Mouse (Mus musculus) heart, postnatal 0 days (tissue): ENCODE measurements around the gene Fut1.
A peak's percentile ranks its signal among the peaks of the same experiment; 100 is the strongest.

Experiments
- CTCF ChIP-seq: IDR thresholded peaks from 2 replicates; pipeline ENCODE4 v1.5.1; 2016; ENCODE audit warnings: antibody characterized with exemption, control low read depth, low read depth
- EP300 ChIP-seq: IDR thresholded peaks from 2 replicates; pipeline ENCODE4 v1.6.1; 2016; ENCODE audit warnings: antibody characterized with exemption, low read depth

DNA sequence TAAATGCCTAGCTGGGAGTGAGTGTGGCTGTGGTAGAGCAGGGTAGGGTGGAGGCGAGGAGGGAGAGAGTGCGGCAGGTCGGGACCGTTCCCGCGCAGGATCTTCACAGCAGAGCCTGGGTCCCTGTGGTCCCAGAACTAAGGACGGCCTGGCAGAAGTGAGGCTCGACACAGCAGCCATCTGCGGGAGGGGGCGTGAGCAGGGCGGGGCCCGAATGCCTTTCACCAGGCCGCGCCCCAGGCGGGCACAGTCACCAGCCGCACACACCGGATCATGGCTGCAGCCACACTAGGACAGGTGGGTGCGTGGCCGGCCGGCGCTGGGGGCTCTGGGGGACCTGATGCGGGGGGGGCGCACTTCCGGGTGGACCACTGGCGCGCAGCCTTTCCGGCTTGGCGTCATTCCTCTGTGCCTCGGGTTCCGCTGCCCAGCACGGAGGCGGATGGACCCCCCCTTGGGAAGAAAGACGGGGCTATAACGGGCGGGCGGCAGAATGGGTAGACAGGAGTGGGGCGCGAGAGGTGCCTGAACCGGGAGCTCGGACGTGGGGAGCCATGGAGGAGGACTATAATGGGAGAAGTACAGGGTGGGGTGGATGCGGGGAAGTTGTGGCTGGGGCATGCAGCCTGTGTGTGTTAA, 46.9 kb upstream of the Fut1 start, which contains the start of gene Bcat2:
- TF ChIP-seq EP300, result peak; percentile 90
- no peak for TF ChIP-seq CTCF
